Mouse (Mus musculus) spleen, adult 10 weeks (tissue): ENCODE measurements around the gene Gm13102. TPM values are rescaled to one million over a fixed set of nuclear protein-coding genes. Genes with fewer than 3 reads are reported as not detected.

Experiments
- polyA plus RNA-seq: library from polyadenylated mRNA; stranded (reverse); fragments of 350-450 nt; fragmentation: Illumina TruSeq; extraction: RNeasy Lipid Tissue Mini Kit (QIAGEN cat#74804); gene quantifications from one replicate; pipeline ENCODE4 v1.2.3, GENCODE M21; 2015; ENCODE audit warnings: low replicate concordance; ENCODE audit not compliant: insufficient read depth

Gene Gm13102
- not detected for polyA plus RNA-seq

DNA sequence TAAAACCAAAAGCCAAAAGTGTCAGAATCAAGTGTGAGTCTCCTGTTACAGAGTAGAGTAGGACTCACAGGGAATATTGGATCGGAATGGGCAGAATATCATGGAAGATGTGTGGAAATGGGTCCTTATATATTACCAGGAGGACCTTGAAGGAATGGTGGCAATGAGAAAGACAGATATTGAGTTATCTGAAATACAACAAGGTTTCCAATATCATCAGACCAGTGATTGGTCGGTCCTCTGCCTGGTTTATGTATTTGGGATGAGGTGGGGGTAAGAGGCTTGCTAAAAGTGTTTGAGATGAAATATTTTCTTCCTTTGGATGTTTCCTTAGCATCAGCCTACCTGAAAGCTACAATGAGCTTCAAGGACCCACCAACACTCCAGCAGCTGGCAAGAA, at the start of gene Gm13102:
TSS of gene Gm13102 (plus strand) at position 301 of the 400 bp plus-strand sequence.

GRCm38 (mm10) chr4:144058826-144059225, 47.4 kb upstream of the Gm13102 start, which contains the start of gene Pramel4:
Gene Pramel4, plus strand, starts transcription at chr4:144059126.

Other genes starting within 250 kb of the Gm13102 start
- not detected for gene Pramef6, start 206.1 kb upstream of the Gm13102 start, polyA plus RNA-seq
- gene Pramef25, start 155.5 kb upstream of the Gm13102 start, polyA plus RNA-seq, result not detected
- not detected for gene Gm13101, start 139.5 kb upstream of the Gm13102 start, polyA plus RNA-seq
- gene Pramef17, start 112.1 kb upstream of the Gm13102 start, polyA plus RNA-seq, result not detected
- gene Pramel4, start 47.3 kb upstream of the Gm13102 start, polyA plus RNA-seq, result not detected
- gene Oog3, start 56.2 kb downstream of the Gm13102 start, polyA plus RNA-seq, result not detected
- gene Oog2, start 84.2 kb downstream of the Gm13102 start, polyA plus RNA-seq, result not detected
- gene C87977, start 106.8 kb downstream of the Gm13102 start, polyA plus RNA-seq, result not detected
- not detected for gene Pramel5, start 174.0 kb downstream of the Gm13102 start, polyA plus RNA-seq
- gene Gm13128, start 223.8 kb downstream of the Gm13102 start, polyA plus RNA-seq, result not detected